Mouse (Mus musculus) spleen, adult 2 months (tissue): ENCODE data around the gene Ly6g5c.

Source experiments
- CTCF ChIP-seq: fragments of 200-500 bp; IDR thresholded peaks from 2 replicates; pipeline ENCODE4 v1.5.1; 2011; ENCODE audit warnings: mild to moderate bottlenecking, inconsistent platforms; ENCODE audit not compliant: insufficient read depth, insufficient read length, insufficient replicate concordance; ENCODE audit errors: extremely low read depth
- POLR2A ChIP-seq: fragments of 200-500 bp; IDR thresholded peaks from 2 replicates; pipeline ENCODE4 v1.6.1; 2011; ENCODE audit warnings: low read depth, low read length, inconsistent platforms

DNA sequence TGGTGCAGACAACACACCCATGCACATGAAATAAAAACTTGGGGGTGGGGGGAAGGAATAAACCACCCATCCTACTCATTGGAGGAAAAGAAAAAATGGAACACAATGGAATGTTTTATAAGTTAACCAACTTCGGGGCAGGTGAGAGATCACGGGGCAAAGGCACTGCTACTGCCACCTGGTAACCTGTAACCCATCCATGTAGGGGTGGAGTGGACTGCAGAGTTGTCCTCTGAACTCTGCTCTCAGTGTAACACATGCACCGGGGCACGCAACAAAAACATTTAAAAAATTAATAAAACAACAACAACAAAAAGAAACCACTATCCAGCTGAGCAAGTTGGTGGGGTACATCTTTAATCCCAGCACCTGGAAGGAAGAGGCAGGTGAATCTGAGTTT, 44.0 kb downstream of the Ly6g5c start:
- no peak for TF ChIP-seq POLR2A
- no peak for TF ChIP-seq CTCF
